Mouse (Mus musculus): ENCODE measurements at regions not wholly inside any gene's neighbourhood (a gene's known extent, or its start where the extent isn't known, plus 50 kb on each side); places are given as distances from the start of the nearest gene placed in this dataset.

- DNase-seq, result peak; percentile 70
Observed at GRCm38 (mm10) chr15:30029257-30029899, 143.0 kb upstream of the Ctnnd2 start.

- DNase-seq, result no peak
Observed at GRCm38 (mm10) chr15:30035367-30035766, 137.0 kb upstream of the Ctnnd2 start.

DNA sequence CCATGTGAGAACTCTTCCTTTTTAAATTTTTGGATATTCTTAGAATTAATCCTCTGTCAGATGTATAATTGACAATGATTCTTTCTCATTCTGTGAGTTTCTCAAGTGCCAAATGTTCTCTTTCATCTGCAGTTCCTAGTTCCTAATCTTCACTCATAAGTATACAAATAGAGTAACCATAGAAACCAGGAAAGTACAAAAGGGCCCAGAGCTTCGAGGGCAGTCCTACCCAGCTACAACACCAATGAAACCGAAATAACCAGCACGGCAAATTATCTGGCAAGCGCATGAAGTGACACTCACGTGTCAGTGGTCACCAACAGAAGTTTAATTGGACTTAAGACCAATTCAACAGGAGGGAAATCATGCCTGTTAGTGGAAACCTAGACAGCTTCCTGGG is 121.5 kb upstream of the Ctnnd2 start:
- DNase-seq, result no peak

DNA sequence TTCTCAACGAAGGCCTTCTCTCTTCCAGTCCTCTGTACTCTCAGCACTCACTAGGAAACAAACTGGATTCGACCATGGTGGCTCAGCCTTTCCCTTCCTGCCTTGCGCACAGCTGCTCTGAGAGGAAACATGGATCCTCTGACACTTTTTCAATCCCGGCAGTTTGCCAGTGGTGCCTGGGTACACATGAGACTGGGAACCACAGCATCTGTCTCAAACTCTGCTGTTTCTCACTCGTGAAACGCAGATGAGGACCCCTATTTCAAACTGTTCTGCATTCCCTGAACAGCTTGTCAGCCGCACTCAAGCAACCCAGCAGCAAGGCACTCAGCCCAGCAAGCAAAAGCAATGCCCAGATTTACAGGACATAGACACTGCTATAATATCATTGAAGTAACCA is 112.6 kb upstream of the Ctnnd2 start:
- no peak for DNase-seq

- no peak for DNase-seq
Observed at GRCm38 (mm10) chr15:30060505-30061342, 111.7 kb upstream of the Ctnnd2 start.

DNA sequence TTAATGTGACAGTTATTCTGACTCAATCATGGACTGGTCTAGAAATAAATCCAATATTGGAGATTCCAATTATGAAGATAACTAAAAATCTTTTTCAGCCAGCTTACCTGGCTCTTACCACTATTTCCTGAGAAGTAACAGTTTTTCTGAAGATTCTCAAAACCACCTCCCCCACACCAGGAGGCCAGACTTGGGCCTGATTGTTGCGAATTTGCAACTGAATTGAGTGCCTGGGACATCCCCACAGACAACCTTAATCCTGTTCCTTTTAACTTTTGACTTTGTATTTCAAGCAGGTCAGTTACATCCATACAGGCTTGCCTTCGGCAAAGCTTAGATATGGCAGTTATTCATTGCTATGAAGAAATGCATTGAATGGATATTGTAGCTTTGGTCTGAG is 100.7 kb upstream of the Ctnnd2 start:
- no peak for DNase-seq

DNA sequence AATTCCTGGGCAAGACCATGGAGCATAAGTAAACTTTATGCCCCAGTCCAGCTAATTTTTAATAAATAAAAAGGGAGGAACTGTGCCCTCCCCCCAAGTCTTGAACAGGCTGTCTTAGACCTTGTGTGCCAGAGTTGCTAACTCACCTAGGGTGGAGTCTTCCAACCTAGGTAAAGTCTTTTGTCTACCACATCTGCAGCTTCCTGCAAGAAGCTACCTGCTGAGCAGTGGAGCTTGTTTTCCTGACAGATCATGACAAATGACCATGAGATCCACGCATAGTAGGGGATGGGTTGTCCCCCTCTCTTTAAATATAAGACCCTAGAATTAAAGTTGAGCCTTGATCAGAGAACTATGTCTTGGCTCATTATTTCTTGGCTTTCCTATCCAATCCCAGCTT is 100.1 kb upstream of the Ctnnd2 start:
- DNase-seq, result no peak

GRCm38 (mm10) chr15:30087120-30087519 is 85.3 kb upstream of the Ctnnd2 start:
- no peak for DNase-seq

DNA sequence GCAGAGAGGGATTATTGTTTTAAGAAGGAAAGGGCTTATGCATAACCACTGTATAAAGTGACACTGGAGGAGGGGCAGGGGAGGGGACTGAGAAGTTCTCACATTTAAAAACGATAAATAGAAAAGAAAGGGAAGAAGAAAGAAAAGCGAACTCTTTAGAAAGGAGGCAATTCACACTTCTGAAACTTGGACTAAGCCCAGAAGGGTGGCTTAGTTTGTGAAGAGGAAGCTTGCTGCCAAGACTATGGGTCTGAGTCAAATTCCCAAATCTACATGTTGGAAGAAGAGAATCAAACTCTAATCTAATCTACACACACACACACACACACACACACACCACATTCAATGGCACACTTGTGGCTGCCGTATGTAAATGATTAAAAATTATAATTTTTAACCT is 50.3 kb upstream of the Ctnnd2 start:
- no peak for DNase-seq
